Mouse (Mus musculus) forebrain, embryonic 14.5 days (tissue): Measurements from ENCODE around the gene Irgq. TPM values are rescaled to one million over a fixed set of nuclear protein-coding genes. Genes with fewer than 3 reads are reported as not detected.
"Not testable (repeated sequence)": the region's sequence is repeated elsewhere in the genome, so short reads cannot be mapped to it uniquely, and the experiment has no call there.

Experiments used
- ATAC-seq: fragments of 200-750 bp; cut with Nextera tagmentation; 2 replicates; pipeline ENCODE4 v1.8.0; 2017; ENCODE audit warnings: mild to moderate bottlenecking, moderate library complexity
- DNase-seq: peaks from one replicate; pipeline ENCODE4 v3.0.0-alpha.2; 2015; ENCODE audit warnings: low spot score
- H3K27ac ChIP-seq: fragments of 300-500 bp; sonication (generic); 2 replicates; pipeline ENCODE4 v1.5.1; 2014; ENCODE audit warnings: low read depth, mild to moderate bottlenecking, control low read depth, low read length, moderate library complexity
- H3K27me3 ChIP-seq: fragments of 300-500 bp; sonication (generic); replicated peaks from 2 replicates; pipeline ENCODE4 v1.6.1; 2014; ENCODE audit warnings: low read length, control low read depth, mixed read lengths; ENCODE audit not compliant: control insufficient read depth, insufficient read depth
- H3K36me3 ChIP-seq: fragments of 300-500 bp; sonication (generic); 2 replicates; pipeline ENCODE4 v1.6.1; 2014; ENCODE audit warnings: low read length, control low read depth; ENCODE audit not compliant: control insufficient read depth, insufficient read depth
- H3K4me1 ChIP-seq: fragments of 300-500 bp; sonication (generic); 2 replicates; pipeline ENCODE4 v1.6.1; 2014; ENCODE audit warnings: antibody characterized with exemption, low read length, control low read depth; ENCODE audit not compliant: control insufficient read depth, insufficient read depth
- H3K4me2 ChIP-seq: fragments of 300-500 bp; sonication (generic); 2 replicates; pipeline ENCODE4 v1.6.1; 2014; ENCODE audit warnings: mild to moderate bottlenecking, control low read depth, low read length
- H3K4me3 ChIP-seq: fragments of 300-500 bp; sonication (generic); 2 replicates; pipeline ENCODE4 v1.5.1; 2014; ENCODE audit warnings: low read depth, low read length, control low read depth
- H3K9ac ChIP-seq: fragments of 300-500 bp; sonication (generic); 2 replicates; pipeline ENCODE4 v1.6.1; 2014; ENCODE audit warnings: mild to moderate bottlenecking, low read length, control low read depth, moderate library complexity
- H3K9me3 ChIP-seq: fragments of 300-500 bp; sonication (generic); replicated peaks from 2 replicates; pipeline ENCODE4 v1.6.1; 2016; ENCODE audit warnings: low read length, control low read depth, mixed read lengths; ENCODE audit not compliant: control insufficient read depth
- WGBS: fragments of 180-500 bp; shearing (Covaris S2); extraction: QIAGEN DNeasy Blood & Tissue Kit; methylation state at CpG from one replicate; pipeline ENCODE4 v1.1.7; 2014; 5-methylcytosine and 5-hydroxymethylcytosine counted together
- polyA plus RNA-seq: library from polyadenylated mRNA; unstranded; fragments of >200 nt; fragmentation: Nextera tagmentation; extraction: Ambion mirVana; gene quantifications from 2 replicates; pipeline ENCODE4 v1.2.1, GENCODE M21; 2014

Irgq gene
- polyA plus RNA-seq, 1 experiment from 2014 or later = 19.5 TPM

DNA sequence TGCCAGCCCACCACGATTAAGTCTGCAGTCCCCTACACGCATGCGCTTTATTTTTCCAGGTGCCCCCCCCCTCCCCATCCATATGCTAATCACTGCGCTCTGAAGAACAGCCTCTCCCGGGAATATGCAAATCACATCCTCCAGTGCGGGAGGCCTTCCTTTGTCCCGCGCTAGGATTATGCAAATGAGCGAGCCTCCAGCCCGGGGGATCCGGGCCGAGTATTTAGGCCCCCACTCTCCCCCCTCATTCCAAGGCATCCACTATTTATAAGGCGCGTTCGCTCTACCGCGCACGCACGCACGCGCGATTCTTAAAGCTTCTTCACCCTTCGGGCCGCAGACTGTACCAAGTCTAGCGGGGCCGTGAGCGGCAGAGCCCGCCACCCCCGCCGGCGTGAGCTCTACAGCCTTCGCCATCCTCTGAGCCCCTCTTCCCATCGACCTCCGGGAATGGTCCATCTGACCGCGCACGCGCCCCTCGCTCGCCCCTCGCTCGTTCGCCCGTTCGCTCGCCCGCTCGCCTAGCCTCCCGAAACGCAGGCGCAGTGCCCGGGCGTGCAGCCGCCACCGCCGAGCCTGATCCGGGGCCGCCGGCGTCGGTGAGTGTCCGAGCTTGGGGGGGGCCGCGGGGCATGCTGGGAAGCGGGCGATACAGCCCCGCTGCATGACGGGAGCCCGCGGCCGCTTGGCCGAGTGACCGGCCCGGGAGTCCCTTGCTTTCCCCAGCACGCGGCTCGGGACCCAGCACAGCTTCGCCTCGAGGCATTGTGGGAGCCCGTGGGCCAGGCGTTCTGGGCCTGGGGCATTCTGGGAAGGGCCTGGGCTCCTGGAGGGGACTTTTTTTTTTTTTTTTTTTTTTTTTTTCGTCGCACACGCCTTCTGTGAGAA is 23.4 kb upstream of the Irgq start, which contains the start of gene Zfp428:
Zfp428 (plus strand) TSS at position 169 of the 888 bp plus-strand sequence.
- H3K9me3 ChIP-seq = no peaks in the 10 kb centered on the region
- H3K36me3 ChIP-seq = peaks cover 35% of the 10 kb centered on the region
- peak within 1 kb of the TSS; percentile 100 for H3K27ac ChIP-seq
- H3K27me3 ChIP-seq = no peaks in the 10 kb centered on the region
- peak within 1 kb of the TSS; percentile 93 for H3K9ac ChIP-seq
- ATAC-seq (peak; percentile 94), DNase-seq (peak; percentile 99)
- under 1% methylated on average over 84 of the region's 84 CpGs for WGBS
- peak within 1 kb of the TSS; percentile 61 for H3K4me3 ChIP-seq
- peak within 1 kb of the TSS; percentile 71 for H3K4me2 ChIP-seq
- peaks cover 28% of the 10 kb centered on the region for H3K4me1 ChIP-seq

DNA sequence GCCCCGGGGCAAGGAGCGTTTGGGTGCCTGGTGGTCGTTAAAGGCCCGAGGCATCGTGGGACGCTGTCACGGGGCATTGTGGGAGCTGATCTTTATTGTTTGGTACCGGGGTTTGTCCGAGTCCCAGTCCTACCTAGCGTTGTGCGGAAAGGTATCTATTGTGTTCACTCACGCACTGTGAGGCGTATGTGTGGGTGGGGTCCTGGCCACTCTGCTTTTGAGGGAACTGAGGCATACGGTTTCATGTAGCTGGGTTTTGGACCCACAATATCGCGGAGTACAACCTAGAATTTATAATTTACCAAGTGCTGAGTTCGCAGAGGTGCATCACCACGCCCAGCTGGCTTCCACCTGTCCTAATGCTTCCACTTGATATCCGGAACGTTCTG is 22.8 kb upstream of the Irgq start:
- peak overlapping the region; percentile 61 for H3K4me3 ChIP-seq
- ATAC-seq (peak; percentile 3; the same call in 1 of the 2 replicates), DNase-seq (no peak)
- H3K27me3 ChIP-seq = no peaks in the 10 kb centered on the region
- peak overlapping the region; percentile 100 for H3K27ac ChIP-seq
- peaks cover 28% of the 10 kb centered on the region for H3K4me1 ChIP-seq
- H3K9me3 ChIP-seq = no peaks in the 10 kb centered on the region
- peak overlapping the region; percentile 71 for H3K4me2 ChIP-seq
- peaks cover 35% of the 10 kb centered on the region for H3K36me3 ChIP-seq
- WGBS = 1% methylated on average over 20 of the region's 20 CpGs
- peak overlapping the region; percentile 93 for H3K9ac ChIP-seq

DNA sequence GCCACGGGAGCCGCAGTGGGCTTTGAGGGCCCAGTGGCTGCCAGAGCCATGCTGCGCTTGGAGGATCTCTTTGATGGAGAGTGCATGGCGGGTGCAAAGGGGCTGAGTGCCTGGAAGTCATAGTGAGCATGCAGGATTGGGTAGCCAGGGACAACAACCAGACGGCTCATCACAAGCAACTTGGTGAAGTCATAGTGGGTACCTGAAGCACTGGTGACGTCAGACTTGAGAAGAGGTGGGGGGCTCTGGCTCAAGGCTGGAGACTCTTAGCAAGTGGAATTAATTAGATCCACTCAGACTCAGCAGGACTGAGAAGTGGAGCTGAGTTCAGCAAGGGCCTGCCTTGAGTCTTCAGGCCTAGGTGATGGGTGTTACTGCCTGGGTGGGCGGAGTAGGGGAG is 18.1 kb upstream of the Irgq start, which contains the start of gene AC161166.1:
AC161166.1 (minus strand) TSS at position 101 of the 400 bp plus-strand sequence.
- Histone ChIP-seq H3K27ac (no peak within 1 kb of the TSS), H3K4me1 (peaks cover 7% of the 10 kb centered on the region; the same call in 1 of the 2 replicates), H3K36me3 (peaks cover 66% of the 10 kb centered on the region), H3K4me2 (no peak within 1 kb of the TSS), H3K4me3 (no peak within 1 kb of the TSS), H3K27me3 (no peaks in the 10 kb centered on the region), H3K9ac (no peak within 1 kb of the TSS), H3K9me3 (no peaks in the 10 kb centered on the region)
- 91% methylated on average over 7 of the region's 7 CpGs for WGBS
- ATAC-seq (no peak), DNase-seq (no peak)

DNA sequence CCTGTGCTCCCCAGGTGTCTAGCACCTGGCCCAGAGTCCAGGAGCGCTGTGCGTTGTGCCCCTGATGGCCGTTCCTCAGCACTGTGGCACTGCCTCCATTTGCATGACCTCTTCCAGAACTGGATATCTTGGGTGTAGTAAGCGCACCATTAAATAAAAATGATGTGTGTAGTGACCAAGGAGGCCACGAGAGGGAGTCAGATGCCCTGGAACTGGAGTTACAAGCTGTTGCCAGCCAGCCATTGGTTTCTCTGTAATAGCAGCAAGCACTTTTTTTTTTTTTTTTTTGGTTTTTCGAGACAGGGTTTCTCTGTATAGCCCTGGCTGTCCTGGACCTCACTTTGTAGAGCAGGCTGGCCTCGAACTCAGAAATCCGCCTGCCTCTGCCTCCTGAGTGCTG is 14.2 kb upstream of the Irgq start:
- DNase-seq = peak; percentile 27
- not testable (repeated sequence) for H3K4me2 ChIP-seq, H3K27me3 ChIP-seq, H3K4me1 ChIP-seq, H3K9me3 ChIP-seq, H3K27ac ChIP-seq, H3K4me3 ChIP-seq, H3K9ac ChIP-seq, ATAC-seq
- H3K36me3 ChIP-seq = peaks cover 59% of the 10 kb centered on the region
- 67% methylated on average over 8 of the region's 8 CpGs for WGBS

DNA sequence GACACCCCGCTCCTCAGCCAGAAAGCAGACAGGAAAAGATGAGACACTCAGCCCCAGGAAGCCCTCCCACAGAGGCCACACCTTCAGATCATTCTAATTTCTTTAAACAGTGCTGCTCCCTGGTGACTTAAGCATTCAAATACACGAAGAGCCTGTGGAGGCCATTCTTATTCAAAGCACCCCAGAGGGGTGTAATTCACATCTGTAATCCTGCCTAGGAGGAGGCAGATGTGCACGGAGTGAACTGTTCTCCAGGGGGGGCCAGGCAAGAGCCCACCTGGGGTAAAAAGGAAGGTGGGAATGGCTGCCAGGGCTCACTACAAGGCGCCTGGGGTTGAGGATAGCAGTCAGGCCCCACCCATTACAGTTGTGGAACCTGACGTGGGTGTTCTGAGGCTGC is 13.4 kb upstream of the Irgq start:
- DNase-seq = no peak
- H3K9ac ChIP-seq = no peak overlapping the region
- H3K27ac ChIP-seq = no peak overlapping the region
- H3K27me3 ChIP-seq = no peaks in the 10 kb centered on the region
- 34% methylated on average over 5 of the region's 5 CpGs for WGBS
- peaks cover 52% of the 10 kb centered on the region for H3K36me3 ChIP-seq
- no peak for ATAC-seq
- H3K4me2 ChIP-seq = no peak overlapping the region
- H3K4me3 ChIP-seq = no peak overlapping the region
- H3K9me3 ChIP-seq = no peaks in the 10 kb centered on the region
- H3K4me1 ChIP-seq = no peaks in the 10 kb centered on the region

DNA sequence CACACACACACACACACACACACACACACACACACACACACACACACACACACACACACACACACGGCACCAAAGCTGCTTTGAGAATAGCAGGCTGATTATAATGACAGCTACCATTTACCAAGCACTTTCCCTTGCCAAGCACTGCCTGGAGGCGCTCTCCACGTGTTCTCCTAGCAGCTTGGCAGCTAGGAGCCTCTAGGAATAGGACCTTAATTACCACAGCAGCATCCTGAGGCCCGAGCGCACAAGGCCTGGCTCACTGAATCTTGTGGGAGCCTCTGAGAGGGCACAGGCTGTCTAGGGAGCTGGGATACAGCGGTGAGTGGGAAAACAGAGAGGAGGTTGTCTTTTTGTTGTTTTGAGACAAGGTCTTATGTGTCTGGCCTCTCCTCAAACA is 12.8 kb upstream of the Irgq start:
- Histone ChIP-seq H3K4me1 (no peaks in the 10 kb centered on the region), H3K9me3 (no peaks in the 10 kb centered on the region), H3K27ac (peak overlapping the region; percentile 23; the same call in 1 of the 2 replicates), H3K36me3 (peaks cover 46% of the 10 kb centered on the region), H3K9ac (no peak overlapping the region; the same call in 1 of the 2 replicates), H3K27me3 (no peaks in the 10 kb centered on the region), H3K4me3 (no peak overlapping the region), H3K4me2 (no peak overlapping the region)
- DNase-seq (peak; percentile 72), ATAC-seq (peak; percentile 68)
- whole genome bisulfite sequencing = 38% methylated on average over 6 of the region's 6 CpGs

DNA sequence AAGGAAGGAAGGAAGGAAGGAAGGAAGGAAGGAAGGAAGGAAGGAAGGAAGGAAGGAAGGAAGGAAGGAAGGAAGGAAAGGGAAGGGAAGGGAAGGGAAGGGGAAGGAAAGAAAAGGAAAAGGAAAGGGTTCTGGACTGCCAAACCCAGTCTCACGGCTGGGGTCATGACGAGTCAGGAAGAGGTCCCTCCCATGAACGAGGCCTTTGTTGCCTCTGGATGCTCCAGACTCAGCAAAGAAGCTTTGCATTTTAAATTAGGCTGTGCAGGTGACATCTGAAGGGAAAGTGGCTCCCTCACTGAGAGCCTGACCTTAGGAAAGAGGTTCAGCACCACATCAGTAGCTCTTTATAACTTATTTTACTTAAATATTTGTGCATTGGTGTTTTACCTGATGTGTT is 11.4 kb upstream of the Irgq start:
- DNase-seq (no peak), ATAC-seq (no peak)
- H3K4me2 ChIP-seq = no peak overlapping the region
- peaks cover 31% of the 10 kb centered on the region for H3K36me3 ChIP-seq
- 15% methylated on average over 3 of the region's 3 CpGs for WGBS
- no peaks in the 10 kb centered on the region for H3K27me3 ChIP-seq
- H3K4me3 ChIP-seq = no peak overlapping the region
- no peak overlapping the region for H3K27ac ChIP-seq
- H3K9me3 ChIP-seq = no peaks in the 10 kb centered on the region
- no peak overlapping the region for H3K9ac ChIP-seq
- no peaks in the 10 kb centered on the region for H3K4me1 ChIP-seq

DNA sequence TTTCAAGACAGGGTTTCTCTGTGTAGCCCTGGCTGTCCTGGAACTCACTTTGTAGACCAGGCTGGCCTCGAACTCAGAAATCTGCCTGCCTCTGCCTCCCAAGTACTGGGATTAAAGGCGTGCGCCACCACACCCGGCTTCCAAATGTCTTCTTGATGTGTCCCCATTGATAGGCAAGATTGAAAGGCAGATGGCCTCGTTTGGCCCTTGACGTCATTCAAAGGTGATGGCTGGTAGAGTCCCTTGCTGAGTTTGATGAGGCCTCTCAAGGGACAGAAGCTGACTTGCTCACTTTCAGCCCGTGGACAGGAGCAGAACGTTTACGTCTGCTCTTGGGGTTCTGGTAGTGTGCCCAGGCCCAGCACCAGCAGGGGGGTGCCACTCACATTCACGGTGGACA is 10.4 kb upstream of the Irgq start:
- not testable (repeated sequence) for H3K4me3 ChIP-seq, DNase-seq, H3K4me1 ChIP-seq, ATAC-seq, H3K27ac ChIP-seq, H3K27me3 ChIP-seq, H3K9ac ChIP-seq, H3K9me3 ChIP-seq, H3K4me2 ChIP-seq
- 87% methylated on average over 9 of the region's 10 CpGs for WGBS
- H3K36me3 ChIP-seq = peaks cover 22% of the 10 kb centered on the region

DNA sequence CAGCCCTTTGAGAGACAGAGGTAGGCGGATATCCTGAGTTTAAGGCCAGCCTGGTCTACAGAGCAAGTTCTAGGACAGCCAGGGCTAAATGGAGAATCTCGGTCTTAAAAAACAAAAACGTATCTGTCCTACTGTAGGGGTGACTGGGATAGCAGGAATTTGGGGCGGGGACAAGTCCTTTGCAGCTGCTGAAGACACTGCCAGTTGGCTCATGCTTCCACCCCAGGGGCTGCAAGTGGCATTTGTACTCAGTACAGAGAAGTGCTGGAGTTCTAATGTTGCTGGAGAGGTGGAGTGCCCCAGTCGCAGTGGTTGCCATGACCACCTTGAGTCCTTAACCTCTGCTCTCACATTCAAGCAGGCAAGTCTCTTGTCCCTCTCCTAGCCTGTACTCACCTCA is 7.7 kb upstream of the Irgq start:
- no peak overlapping the region for H3K9ac ChIP-seq

More for the DNA sequence above, 7.7 kb upstream of the Irgq start:
- Histone ChIP-seq H3K36me3 (peaks cover 7% of the 10 kb centered on the region; the same call in 1 of the 2 replicates), H3K9me3 (no peaks in the 10 kb centered on the region), H3K4me3 (no peak overlapping the region), H3K27ac (no peak overlapping the region), H3K27me3 (no peaks in the 10 kb centered on the region), H3K4me2 (no peak overlapping the region), H3K4me1 (no peaks in the 10 kb centered on the region)
- ATAC-seq (no peak), DNase-seq (no peak)
- WGBS = 71% methylated on average over 5 of the region's 5 CpGs
